Mouse (Mus musculus): ENCODE measurements at regions not wholly inside any gene's neighbourhood (a gene's known extent, or its start where the extent isn't known, plus 50 kb on each side); places are given as distances from the start of the nearest gene placed in this dataset.
"Not testable (repeated sequence)": the region's sequence is repeated elsewhere in the genome, so short reads cannot be mapped to it uniquely, and the experiment has no call there.

- no peak for DNase-seq
Observed at GRCm38 (mm10) chr10:96253671-96254070, 117.3 kb downstream of the Gm5426 start.

- DNase-seq = no peak
Observed at GRCm38 (mm10) chr10:96254250-96254862, 118.0 kb downstream of the Gm5426 start.

- no peak for DNase-seq
Observed at GRCm38 (mm10) chr10:96257935-96258334, 121.5 kb downstream of the Gm5426 start.

GRCm38 (mm10) chr10:96259242-96259641 is 122.8 kb downstream of the Gm5426 start:
- no peak for DNase-seq

- DNase-seq = no peak
Observed at GRCm38 (mm10) chr10:96259648-96260047, 123.2 kb downstream of the Gm5426 start.

- DNase-seq = no peak
Observed at GRCm38 (mm10) chr10:96263544-96263943, 127.1 kb downstream of the Gm5426 start.

GRCm38 (mm10) chr10:96264433-96264832 is 128.0 kb downstream of the Gm5426 start:
- DNase-seq = no peak

GRCm38 (mm10) chr10:96264866-96265265 is 128.5 kb downstream of the Gm5426 start:
- DNase-seq = no peak

GRCm38 (mm10) chr10:96266100-96266735 is 129.8 kb downstream of the Gm5426 start:
- no peak for DNase-seq

- no peak for DNase-seq
Observed at GRCm38 (mm10) chr10:96267603-96268002, 131.2 kb downstream of the Gm5426 start.

- no peak for DNase-seq
Observed at GRCm38 (mm10) chr10:96273607-96274365, 137.4 kb downstream of the Gm5426 start.

- no peak for DNase-seq
Observed at GRCm38 (mm10) chr10:96280149-96280548, 143.7 kb downstream of the Gm5426 start.

- no peak for DNase-seq
Observed at GRCm38 (mm10) chr10:96285407-96286093, 149.1 kb downstream of the Gm5426 start.

- DNase-seq = no peak
Observed at GRCm38 (mm10) chr10:96286094-96286485, 149.7 kb downstream of the Gm5426 start.

GRCm38 (mm10) chr10:96289005-96289404 is 152.6 kb downstream of the Gm5426 start:
- DNase-seq = not testable (repeated sequence)

- DNase-seq = no peak
Observed at GRCm38 (mm10) chr10:96293622-96294021, 157.2 kb downstream of the Gm5426 start.

GRCm38 (mm10) chr10:96294666-96295065 is 158.3 kb downstream of the Gm5426 start:
- no peak for DNase-seq

GRCm38 (mm10) chr10:96297658-96298057 is 161.3 kb downstream of the Gm5426 start:
- peak; percentile 57 for DNase-seq

- DNase-seq = no peak
Observed at GRCm38 (mm10) chr10:96298566-96298965, 162.2 kb downstream of the Gm5426 start.

GRCm38 (mm10) chr10:96305701-96306100 is 169.3 kb downstream of the Gm5426 start:
- DNase-seq = no peak

GRCm38 (mm10) chr10:96308713-96309445 is 172.5 kb downstream of the Gm5426 start:
- peak; percentile 56 for DNase-seq

GRCm38 (mm10) chr10:96309766-96310165 is 173.4 kb downstream of the Gm5426 start:
- DNase-seq = no peak

- DNase-seq = no peak
Observed at GRCm38 (mm10) chr10:96325297-96325696, 188.9 kb downstream of the Gm5426 start.

Measured in cerebellum, adult 9-11 months (tissue).